Mouse (Mus musculus): ENCODE results near the gene Gm10134.

- TF ChIP-seq POLR2A (IDR thresholded peaks at IDR 0.05; ENCODE audit: insufficient read depth, low read depth, low read length) (no peak), CTCF (IDR thresholded peaks at IDR 0.05; ENCODE audit: insufficient read depth, low read depth, low read length) (no peak)
Observed at GRCm38 (mm10) chr2:28494521-28494920, 11.4 kb upstream of the Gm10134 start.

All from olfactory bulb, adult 2 months (tissue).